ENCODE assay signal across 16 mouse cellular contexts in genomic region chr10:95957574-95957973, GRCm38 (mm10).
"Had no signal": no experiment of that assay in that cellular context is flagged by ENCODE, and none has a peak within 500 bp of the region (broad histone marks: within the 10 kb centered on the region; RNA-seq: fewer than 3 reads in every experiment).

No protein-coding gene starts in this region.

- H3K27me3 ChIP-seq: limb, embryonic 13.5 days; liver, embryonic 13.5 days; neural tube, embryonic 13.5 days had no signal

- H3K4me2 ChIP-seq: limb, embryonic 13.5 days; liver, embryonic 13.5 days; midbrain, embryonic 11.5 days; neural tube, embryonic 13.5 days had no signal

- H3K9me3 ChIP-seq: limb, embryonic 13.5 days; liver, embryonic 13.5 days; neural tube, embryonic 13.5 days had no signal

- H3K9ac ChIP-seq: limb, embryonic 13.5 days; liver, embryonic 13.5 days; neural tube, embryonic 13.5 days had no signal

- DNase-seq: kidney, adult 9 months; kidney, postnatal 14 days; kidney, postnatal 4 days; layer of hippocampus, postnatal 36 days; left cerebral cortex, postnatal 4 days; liver, embryonic 13.5 days; lung, adult 2 months; lung, postnatal 14 days; lung, postnatal 4 days; midbrain, embryonic 14.5 days; thymus, adult 18-20 months; thymus, postnatal 36 days had no signal

- H3K27ac ChIP-seq: left cerebral cortex, adult 2 months; limb, embryonic 13.5 days; liver, embryonic 13.5 days; neural tube, embryonic 13.5 days had no signal

- H3K4me1 ChIP-seq: liver, embryonic 13.5 days had no signal

- H3K4me3 ChIP-seq: left cerebral cortex, adult 2 months; limb, embryonic 13.5 days; liver, embryonic 13.5 days; neural tube, embryonic 13.5 days had no signal

- H3K36me3 ChIP-seq: limb, embryonic 13.5 days; liver, embryonic 13.5 days; neural tube, embryonic 13.5 days had no signal
